Comparison of ENCODE assay signal across 8 mouse cellular contexts in genomic region chr11:102317901-102318575, GRCm38 (mm10). TPM values are rescaled to one million over a fixed set of nuclear protein-coding genes. Genes with fewer than 3 reads are reported as not detected.
A peak's percentile ranks its signal among the peaks of the same experiment; 100 is the strongest.
DNase-seq lines count a peak whose midpoint lies in the region; ATAC-seq lines count a peak whose summit lies in the region.

No protein-coding gene starts in this region.

- peak overlapping the region; percentile 97 for H3K4me3 ChIP-seq in neural tube, embryonic 15.5 days (replicated peaks)

- H3K27me3 ChIP-seq in neural tube, embryonic 15.5 days (replicated peaks), result no peaks in the 10 kb centered on the region

- WGBS in neural tube, embryonic 15.5 days, result under 1% methylated on average over 48 of the region's 77 CpGs

- H3K27ac ChIP-seq in neural tube, embryonic 15.5 days (replicated peaks), result peak overlapping the region; percentile 98

- peak; percentile 37 for ATAC-seq in neural tube, embryonic 15.5 days (ENCODE audit: low FRiP score)

- peaks cover 26% of the 10 kb centered on the region for H3K4me1 ChIP-seq in neural tube, embryonic 15.5 days

- H3K4me2 ChIP-seq in neural tube, embryonic 15.5 days, result peak overlapping the region; percentile 84

- H3K9me3 ChIP-seq in neural tube, embryonic 15.5 days (replicated peaks), result no peaks in the 10 kb centered on the region

- H3K36me3 ChIP-seq in neural tube, embryonic 15.5 days, result peaks cover 21% of the 10 kb centered on the region

- peak overlapping the region; percentile 97 for H3K9ac ChIP-seq in neural tube, embryonic 15.5 days (replicated peaks)

- DNase-seq in 3T3-L1 (ENCODE audit: low read depth, low spot score), result peak; percentile 66
- peak; percentile 65 for DNase-seq in R1 (ENCODE audit: low read depth, low spot score)
- peak; percentile 79 for DNase-seq in embryo, embryonic 10.5 days (ENCODE audit: low spot score)
- DNase-seq in heart, adult 18-20 months, result peak; percentile 80 to 87
- peak; percentile 83 for DNase-seq in kidney, adult 18-20 months
- peak; percentile 77 to 80 for DNase-seq in lung, adult 18-20 months
- DNase-seq in thymus, postnatal 14 days, result peak; percentile 90

RNA-seq across cellular contexts. Expression of gene Ubtf, which starts 1.5 kb away (rescaled TPM):
- 10 to 100 TPM; 49.2 to 49.9 TPM for total RNA-seq in heart, adult 18-20 months (2021)
- polyA plus RNA-seq in neural tube, embryonic 15.5 days (2015; fragmentation: Nextera tagmentation; extraction: Ambion mirVana), result 68.9 and 79.5 TPM in 2 replicates

RNA-seq across cellular contexts. Expression of gene Atxn7l3, which starts 21.6 kb away (rescaled TPM):
- 10 to 100 TPM; 19.2 to 22.6 TPM for total RNA-seq in heart, adult 18-20 months (2021)
- 27.2 and 28.1 TPM in 2 replicates for polyA plus RNA-seq in neural tube, embryonic 15.5 days (2015; fragmentation: Nextera tagmentation; extraction: Ambion mirVana)

RNA-seq across cellular contexts. Expression of gene Tmub2, which starts 33.3 kb away (rescaled TPM):
- total RNA-seq in heart, adult 18-20 months (2021), result 10 to 100 TPM; 24.4 to 26.7 TPM
- 79.8 and 83.7 TPM in 2 replicates for polyA plus RNA-seq in neural tube, embryonic 15.5 days (2015; fragmentation: Nextera tagmentation; extraction: Ambion mirVana)

RNA-seq across cellular contexts. Expression of gene Slc4a1, which starts 48.0 kb away (rescaled TPM):
- 1 to 10 TPM; 1.4 to 2.3 TPM for total RNA-seq in heart, adult 18-20 months (2021)
- polyA plus RNA-seq in neural tube, embryonic 15.5 days (2015; fragmentation: Nextera tagmentation; extraction: Ambion mirVana), result 2.5 and 3.5 TPM in 2 replicates

RNA-seq across cellular contexts. Expression of gene Asb16, which starts 49.5 kb away (rescaled TPM):
- total RNA-seq in heart, adult 18-20 months (2021), result 1 to 10 TPM; 1.2 TPM
- polyA plus RNA-seq in neural tube, embryonic 15.5 days (2015; fragmentation: Nextera tagmentation; extraction: Ambion mirVana), result 0.10 and 0.12 TPM in 2 replicates

Comparison
In these comparisons a context has a peak if more than half of its experiments do, and no peak if none do; other contexts are left out.
1. Peak in every context shown above with its lines: DNase-seq, ATAC-seq, H3K4me3 ChIP-seq and H3K27ac ChIP-seq.